Mouse (Mus musculus): ENCODE measurements around the gene Apc2. TPM values are rescaled to one million over a fixed set of nuclear protein-coding genes. Genes with fewer than 3 reads are reported as not detected.
A peak's percentile ranks its signal among the peaks of the same experiment; 100 is the strongest.

The Apc2 gene
- total RNA-seq, 2 experiments from 2014 or later, result 131 to 139 TPM

DNA sequence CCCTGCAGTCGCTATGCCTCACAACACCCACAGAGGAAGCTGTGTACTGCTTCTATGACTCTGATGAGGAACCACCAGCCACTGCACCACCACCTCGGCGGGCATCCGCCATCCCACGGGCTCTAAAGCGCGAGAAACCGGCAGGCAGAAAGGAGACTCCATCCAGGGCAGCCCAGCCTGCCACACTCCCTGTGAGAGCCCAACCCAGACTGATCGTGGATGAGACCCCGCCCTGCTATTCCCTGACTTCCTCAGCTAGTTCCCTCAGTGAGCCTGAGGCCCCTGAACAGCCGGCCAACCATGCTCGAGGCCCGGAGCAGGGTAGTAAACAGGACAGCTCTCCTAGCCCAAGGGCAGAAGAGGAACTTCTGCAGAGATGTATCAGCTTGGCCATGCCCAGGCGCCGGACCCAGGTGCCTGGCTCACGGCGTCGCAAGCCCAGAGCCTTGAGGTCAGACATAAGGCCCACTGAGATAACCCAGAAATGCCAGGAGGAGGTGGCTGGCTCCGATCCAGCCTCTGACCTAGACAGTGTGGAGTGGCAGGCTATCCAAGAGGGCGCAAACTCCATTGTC, 17.9 kb downstream of the Apc2 start:
- intact Hi-C loops (cut with DNase I), result no loop called here
- no peak for DNase-seq (ENCODE audit: low spot score in 2 of 2)

- intact Hi-C loops (cut with DNase I), result no loop called here
- no peak for DNase-seq (ENCODE audit: low spot score in 2 of 2)
Observed at GRCm38 (mm10) chr10:80314494-80315001, 18.8 kb downstream of the Apc2 start.

DNA sequence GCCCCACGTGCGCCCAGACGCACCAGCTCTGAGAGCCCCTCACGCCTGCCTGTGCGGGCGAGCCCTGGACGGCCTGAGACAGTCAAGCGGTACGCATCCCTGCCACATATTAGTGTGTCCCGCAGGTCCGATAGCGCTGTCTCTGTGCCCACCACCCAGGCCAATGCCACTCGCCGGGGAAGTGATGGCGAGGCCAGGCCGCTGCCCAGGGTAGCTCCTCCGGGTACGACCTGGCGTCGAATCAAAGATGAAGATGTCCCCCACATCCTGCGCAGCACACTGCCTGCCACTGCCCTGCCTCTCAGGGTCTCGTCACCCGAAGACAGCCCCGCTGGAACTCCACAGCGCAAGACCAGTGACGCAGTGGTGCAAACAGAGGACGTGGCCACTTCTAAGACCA, 19.5 kb downstream of the Apc2 start:
- intact Hi-C loops (cut with DNase I), result no loop called here
- DNase-seq (ENCODE audit: low spot score in 2 of 2), result no peak

GRCm38 (mm10) chr10:80316359-80316781, 20.6 kb downstream of the Apc2 start:
- no peak for DNase-seq (ENCODE audit: low spot score in 2 of 2)
- intact Hi-C loops (cut with DNase I), result no loop called here

- intact Hi-C loops (cut with DNase I), result no loop called here
- DNase-seq (ENCODE audit: low spot score in 2 of 2), result no peak
Observed at GRCm38 (mm10) chr10:80317011-80317410, 21.2 kb downstream of the Apc2 start.

DNA sequence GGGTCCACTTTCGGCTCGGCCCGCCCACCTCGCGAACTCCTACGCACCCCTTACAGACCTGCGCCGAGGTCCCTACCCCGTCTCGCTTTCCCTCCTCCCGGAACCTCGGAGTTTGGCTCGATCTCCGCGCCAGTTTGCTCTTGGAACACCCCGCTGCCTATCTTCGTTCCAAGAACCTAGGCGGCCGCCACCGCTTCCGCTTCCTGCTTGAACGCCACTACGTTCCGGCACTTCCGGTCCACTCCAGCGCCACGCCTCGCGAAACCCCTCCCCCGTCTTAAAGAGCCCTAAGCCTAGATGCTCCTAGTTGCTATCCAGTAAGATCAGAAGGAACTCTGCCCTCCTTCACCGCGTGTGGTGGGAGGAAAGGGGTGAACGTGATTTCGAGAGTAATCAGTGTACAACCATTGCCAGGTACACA, 24.6 kb downstream of the Apc2 start, which contains the start of gene 2310011J03Rik:
Gene 2310011J03Rik, minus strand, starts transcription at position 198 of the 421 bp plus-strand sequence.
- intact Hi-C loops (cut with DNase I), result no loop called here
- peak; percentile 94 to 95 for DNase-seq (ENCODE audit: low spot score in 2 of 2)

DNA sequence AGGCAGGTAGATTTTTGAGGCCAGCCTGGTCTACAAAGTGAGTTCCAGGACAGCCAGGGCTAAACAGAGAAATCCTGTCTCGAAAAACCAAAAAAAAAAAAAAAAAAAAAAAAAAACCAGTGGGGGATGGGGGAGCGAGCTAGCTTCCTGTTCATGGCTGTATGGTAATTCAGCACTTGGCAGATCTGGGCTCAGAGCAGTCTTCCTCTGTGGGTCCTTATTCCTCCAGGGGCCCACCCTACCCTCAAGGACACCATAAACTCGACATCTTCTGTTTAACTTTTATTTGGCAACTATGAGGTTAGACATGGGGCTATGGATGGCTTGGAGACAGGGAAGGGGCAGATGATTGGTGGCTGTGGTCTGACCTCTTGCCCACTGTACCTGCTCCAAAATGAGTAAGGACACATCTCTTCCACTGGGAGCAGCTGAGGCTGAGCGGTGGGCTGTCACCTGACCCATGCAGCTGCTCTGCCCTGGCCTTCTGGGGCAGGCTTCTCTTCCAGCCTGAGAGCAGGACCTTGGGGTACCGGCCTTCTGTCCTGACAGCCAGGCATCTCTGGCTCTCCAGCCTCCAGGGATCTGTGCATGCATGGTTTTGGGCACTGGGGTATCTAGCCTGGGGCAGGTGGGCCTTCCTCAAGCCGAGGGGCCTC, 25.4 kb downstream of the Apc2 start:
- DNase-seq (ENCODE audit: low spot score in 2 of 2), result no peak
- intact Hi-C loops (cut with DNase I), result no loop called here

DNA sequence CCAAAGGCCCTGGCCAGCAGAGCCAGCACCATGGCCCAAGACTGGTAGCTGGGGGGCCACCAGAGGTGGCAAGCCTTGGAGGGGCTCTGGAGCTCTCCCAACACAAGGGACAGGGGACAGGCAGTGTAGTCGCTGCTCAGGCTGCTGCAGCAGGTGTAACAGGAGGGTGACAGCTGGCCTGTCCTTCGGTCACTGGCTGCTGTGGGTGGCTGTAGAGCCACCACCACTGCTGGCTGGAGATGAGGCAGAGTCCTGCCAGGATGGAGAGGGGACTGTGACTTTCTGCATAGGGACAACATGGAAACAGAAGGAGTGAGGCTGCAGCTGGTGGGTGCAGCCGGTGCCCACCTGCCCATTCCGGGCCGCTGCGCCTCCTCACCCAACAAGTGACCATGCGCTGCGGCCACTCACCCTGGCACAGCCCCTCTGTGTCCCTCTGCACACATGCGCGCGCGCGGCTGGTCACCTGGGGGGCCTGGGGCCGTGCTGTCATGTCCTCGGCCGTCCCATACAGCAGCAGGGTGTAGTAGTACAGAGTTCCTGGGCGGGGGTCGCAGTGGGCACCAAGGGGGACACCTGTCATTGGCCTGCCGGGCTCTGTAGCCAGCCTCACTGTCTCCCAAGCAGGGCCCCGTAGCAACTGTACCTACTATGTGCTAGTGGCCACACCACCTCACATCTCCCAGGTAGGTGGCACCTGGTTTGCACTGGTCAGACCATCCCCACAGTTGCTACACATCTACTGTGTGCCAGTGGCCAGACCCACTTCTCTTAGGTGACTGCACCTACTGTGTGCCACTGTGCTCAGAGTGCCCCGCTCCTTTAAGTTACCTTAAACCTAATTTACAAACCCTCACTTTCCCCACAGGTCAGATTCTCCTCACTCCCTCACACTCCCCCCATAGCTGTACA, 26.1 kb downstream of the Apc2 start:
- intact Hi-C loops (cut with DNase I), result no loop called here
- no peak for DNase-seq (ENCODE audit: low spot score in 2 of 2)

- no peak for DNase-seq (ENCODE audit: low spot score in 2 of 2)
- intact Hi-C loops (cut with DNase I), result no loop called here
Observed at GRCm38 (mm10) chr10:80322811-80323211, 27.0 kb downstream of the Apc2 start.

- intact Hi-C loops (cut with DNase I), result no loop called here
- no peak for DNase-seq (ENCODE audit: low spot score in 2 of 2)
Observed at GRCm38 (mm10) chr10:80323261-80324119, 27.7 kb downstream of the Apc2 start.

DNA sequence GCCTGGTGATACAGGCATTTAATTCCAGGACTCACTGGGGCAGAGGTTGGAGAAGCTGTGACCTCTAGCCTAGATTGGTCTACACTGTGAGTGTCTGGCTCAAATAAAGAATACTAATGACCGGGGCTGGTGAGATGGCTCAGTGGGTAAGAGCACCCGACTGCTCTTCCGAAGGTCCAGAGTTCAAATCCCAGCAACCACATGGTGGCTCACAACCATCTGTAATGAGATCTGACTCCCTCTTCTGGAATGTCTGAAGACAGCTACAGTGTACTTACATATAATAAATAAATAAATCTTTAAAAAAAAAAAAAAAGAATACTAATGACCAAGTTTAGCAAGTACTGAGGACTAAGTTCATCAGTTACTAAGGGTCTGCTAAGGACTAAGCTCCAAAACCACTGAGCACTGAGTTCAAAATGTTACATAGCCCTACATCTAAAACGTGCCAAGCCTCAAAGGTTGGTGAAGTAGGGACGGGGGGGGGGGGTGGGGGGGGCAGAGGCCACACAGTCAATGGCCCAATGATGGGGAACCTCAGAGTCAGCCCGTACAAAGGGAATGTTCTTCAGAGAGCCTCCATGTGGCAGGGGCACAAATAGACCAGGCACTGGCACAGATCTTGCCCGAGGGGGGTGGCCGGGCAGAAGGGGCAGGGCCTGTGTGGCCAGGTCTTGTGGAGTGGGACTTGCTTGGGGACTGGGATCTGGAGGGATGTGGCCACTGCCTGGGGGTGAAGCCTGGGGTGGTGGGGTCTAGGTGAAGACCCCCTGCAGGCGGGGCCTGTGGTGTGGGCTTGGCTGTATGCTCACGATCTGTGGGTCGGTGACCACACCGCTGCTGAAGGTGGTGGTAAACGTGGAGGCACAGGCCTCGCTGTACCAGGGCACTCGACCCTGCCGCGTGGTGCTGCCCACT, 28.6 kb downstream of the Apc2 start:
- intact Hi-C loops (cut with DNase I), result no loop called here
- DNase-seq (ENCODE audit: low spot score in 2 of 2), result no peak

DNA sequence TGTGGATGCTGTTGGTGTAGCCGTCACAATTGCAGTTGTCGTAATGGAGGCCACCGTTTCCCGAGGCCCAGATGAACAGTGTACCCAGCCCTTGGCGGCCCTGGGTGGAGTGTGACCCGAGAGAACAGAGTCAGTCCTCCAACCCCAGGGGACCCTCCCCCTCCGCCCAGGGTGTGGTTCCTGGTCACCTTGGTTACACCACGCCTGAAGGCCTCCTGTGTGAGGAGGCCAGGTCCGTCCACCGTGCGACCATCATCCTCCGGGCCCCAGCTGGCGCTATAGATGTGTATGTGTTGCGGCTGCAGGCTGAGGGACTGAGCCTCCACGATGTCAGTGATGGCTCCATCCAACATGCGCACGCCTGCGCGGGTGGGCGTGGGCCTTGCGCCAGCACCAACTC, 29.3 kb downstream of the Apc2 start:
- no peak for DNase-seq (ENCODE audit: low spot score in 2 of 2)
- intact Hi-C loops (cut with DNase I), result no loop called here

GRCm38 (mm10) chr10:80329273-80330081, 33.7 kb downstream of the Apc2 start, which contains the start of the genes Pcsk4 and Reep6:
Pcsk4 (minus strand) TSS chr10:80329498.
Reep6 (plus strand) TSS chr10:80329953.
- intact Hi-C loops (cut with DNase I), result no loop called here
- peak; percentile 94 to 99 for DNase-seq (ENCODE audit: low spot score in 2 of 2)

GRCm38 (mm10) chr10:80330084-80330483, 34.3 kb downstream of the Apc2 start:
- intact Hi-C loops (cut with DNase I), result no loop called here
- no peak for DNase-seq (ENCODE audit: low spot score in 2 of 2)

GRCm38 (mm10) chr10:80330888-80331287, 35.1 kb downstream of the Apc2 start:
- intact Hi-C loops (cut with DNase I), result no loop called here
- no peak for DNase-seq (ENCODE audit: low spot score in 2 of 2)

DNA sequence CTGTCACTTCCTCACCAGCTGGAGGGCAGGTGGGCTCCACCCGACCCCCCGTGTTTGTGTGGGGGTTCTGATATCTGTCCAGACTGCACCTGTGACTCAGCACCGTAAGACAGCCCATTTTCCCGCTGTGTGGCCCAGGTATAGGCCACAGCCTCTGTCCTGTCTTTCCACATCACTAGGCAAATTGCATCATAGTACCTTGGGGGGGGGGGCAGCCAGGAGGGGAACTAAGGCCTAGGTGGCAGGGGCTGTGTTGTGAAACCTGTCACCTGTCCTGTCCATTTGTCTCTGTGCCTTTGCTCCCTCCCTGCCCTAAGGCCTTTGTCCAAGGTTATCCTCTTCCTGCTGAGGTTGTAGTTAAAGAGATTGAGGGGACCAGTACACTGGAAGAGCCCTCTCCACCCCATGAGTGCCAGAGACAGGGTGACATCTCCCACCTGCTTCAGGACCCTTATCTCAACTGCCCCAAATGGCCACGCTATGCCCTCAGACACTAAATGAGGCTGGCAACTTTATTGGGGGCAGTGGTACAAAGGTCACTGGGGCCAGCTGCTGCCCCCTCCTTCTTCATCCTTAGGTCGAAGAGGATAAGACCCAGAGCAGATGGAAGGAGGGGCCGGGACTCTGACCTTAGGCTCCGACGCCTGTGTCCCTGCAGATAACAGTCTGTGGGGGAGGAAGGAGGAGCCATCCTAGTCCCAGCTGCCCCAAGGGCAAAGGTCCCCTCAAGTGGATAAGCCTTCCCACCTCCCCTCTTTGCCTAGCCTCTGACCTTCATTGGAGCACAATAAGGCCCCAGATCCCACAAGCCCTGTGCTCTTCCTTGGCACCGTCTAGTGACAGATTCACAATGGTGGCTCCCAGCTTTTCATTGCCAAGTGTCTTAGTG, 36.1 kb downstream of the Apc2 start:
- no peak for DNase-seq (ENCODE audit: low spot score in 2 of 2)
- intact Hi-C loops (cut with DNase I), result no loop called here
